Mouse (Mus musculus) cerebellum, postnatal 10 days (tissue): Measurements from ENCODE around the gene Trim10.
"Not testable (repeated sequence)": the region's sequence is repeated elsewhere in the genome, so short reads cannot be mapped to it uniquely, and the experiment has no call there.

ENCODE experiments used
- DNase-seq, 2 experiments: peaks; one replicate each; pipeline ENCODE4 v3.0.0; 2021; ENCODE audit warnings: mixed read lengths in 2 of 2

Trim10 gene

DNA sequence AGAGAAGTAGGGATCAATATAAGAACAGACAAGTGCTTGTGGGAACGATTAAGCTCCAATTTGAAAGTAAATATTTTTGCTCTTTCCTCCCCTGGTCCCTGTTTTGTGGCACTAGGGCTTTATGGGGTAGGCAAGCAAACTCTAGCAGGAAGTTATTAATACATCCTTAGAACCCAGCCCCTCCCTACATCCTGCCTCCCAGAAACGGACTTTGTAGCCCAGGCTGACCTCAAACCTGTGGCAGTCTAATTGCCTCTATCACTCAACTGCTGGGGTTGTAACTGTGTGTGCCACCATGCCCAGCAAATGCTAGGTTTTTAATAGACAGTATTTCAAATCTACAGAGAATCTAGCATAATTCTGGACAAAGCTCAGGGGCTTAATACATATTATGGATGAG is 7.7 kb upstream of the Trim10 start:
- no peak for DNase-seq

GRCm38 (mm10) chr17:36866719-36867527 is 2.5 kb upstream of the Trim10 start, which contains the start of gene Trim15:
Gene Trim15 (minus strand): TSS chr17:36867210.
- no peak for DNase-seq

DNA sequence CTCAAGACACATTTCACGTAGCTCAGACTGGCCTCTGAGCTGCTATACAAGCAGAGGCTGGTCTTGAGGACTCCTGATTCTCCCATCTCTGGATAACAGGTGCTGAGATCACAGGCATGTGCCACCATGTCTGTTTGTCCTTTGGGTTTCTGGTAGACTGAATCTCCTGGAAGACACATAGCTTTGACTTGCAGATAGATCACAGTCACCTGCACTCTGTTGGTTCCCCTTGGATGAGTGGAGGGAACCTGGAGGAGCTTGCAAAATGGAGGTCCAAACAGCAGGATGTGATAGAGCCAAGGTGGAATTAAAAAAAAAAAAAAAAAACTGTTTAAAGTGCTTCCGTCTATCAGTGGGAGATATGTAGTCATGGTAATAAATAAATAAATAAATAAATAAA is 538 bp upstream of the Trim10 start:
- DNase-seq = no peak

DNA sequence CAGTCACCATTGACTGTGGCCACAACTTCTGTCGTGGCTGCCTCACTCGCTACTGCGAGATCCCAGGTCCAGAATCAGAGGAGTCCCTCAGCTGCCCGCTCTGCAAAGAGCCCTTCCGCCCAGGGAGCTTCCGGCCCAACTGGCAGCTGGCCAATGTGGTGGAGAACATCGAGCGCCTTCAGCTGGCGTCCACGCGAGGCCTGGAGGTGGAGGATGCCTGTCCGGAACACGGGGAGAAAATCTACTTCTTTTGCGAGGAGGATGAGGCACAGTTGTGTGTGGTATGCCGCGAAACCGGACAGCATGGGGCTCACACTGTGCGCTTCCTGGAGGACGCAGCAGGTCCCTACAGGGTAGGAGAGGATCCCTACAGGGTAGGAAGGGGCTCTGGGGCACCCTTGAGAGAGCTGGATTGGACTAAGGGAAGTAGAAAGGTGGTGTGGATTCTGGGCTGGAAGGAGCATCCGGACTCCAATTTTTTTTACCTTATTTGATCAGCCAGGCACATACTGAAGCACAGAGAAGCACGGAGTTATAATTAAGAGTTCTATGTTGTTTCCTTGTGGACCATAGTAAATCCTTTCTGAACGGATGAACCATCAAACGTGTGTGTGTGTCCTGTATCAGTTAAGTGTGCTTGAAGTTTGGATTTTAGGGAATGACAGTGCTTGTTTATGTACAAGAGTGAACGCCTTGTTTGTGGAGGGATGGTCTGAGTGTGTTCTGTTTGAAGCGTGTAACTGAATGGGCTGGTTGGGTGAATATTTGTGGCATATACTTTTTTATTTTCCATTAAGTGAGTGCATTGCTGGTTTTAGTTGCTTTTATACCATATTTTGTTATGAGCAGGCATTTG is 809 bp downstream of the Trim10 start:
- DNase-seq = peak; percentile 61 to 64

GRCm38 (mm10) chr17:36874636-36875035 is 5.3 kb downstream of the Trim10 start:
- no peak for DNase-seq

GRCm38 (mm10) chr17:36883350-36883749 is 14.0 kb downstream of the Trim10 start:
- no peak for DNase-seq

DNA sequence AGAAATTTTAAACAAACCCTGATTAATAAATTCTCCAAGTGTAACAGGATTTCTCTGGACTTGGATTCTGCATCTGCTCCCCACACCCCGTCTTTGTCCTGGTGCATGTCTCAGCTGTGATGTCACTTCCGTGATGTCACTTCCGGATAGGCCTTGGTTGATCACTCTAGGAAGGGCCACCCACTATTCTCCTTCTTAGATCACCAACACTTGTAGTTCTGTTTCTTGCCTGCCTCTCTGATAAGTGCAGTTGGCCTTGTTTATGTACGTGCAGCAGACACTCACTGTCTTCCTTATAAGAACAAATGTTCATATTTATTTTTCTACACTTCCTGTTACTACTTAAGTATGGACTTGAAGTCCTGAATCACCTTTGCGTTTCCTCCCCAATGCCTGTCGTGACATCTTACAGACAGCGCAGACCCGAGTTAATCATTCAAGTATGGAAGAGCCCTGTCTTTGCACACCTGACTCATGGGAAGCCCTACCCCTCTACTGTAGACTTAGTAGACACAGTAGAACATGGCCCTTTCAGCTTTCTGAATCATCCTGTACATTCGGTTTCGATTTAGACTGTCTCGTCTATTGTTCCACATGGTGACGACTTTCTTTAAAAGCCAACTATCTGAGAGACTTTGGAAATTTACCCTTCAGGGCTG is 15.9 kb downstream of the Trim10 start:
- DNase-seq = no peak

DNA sequence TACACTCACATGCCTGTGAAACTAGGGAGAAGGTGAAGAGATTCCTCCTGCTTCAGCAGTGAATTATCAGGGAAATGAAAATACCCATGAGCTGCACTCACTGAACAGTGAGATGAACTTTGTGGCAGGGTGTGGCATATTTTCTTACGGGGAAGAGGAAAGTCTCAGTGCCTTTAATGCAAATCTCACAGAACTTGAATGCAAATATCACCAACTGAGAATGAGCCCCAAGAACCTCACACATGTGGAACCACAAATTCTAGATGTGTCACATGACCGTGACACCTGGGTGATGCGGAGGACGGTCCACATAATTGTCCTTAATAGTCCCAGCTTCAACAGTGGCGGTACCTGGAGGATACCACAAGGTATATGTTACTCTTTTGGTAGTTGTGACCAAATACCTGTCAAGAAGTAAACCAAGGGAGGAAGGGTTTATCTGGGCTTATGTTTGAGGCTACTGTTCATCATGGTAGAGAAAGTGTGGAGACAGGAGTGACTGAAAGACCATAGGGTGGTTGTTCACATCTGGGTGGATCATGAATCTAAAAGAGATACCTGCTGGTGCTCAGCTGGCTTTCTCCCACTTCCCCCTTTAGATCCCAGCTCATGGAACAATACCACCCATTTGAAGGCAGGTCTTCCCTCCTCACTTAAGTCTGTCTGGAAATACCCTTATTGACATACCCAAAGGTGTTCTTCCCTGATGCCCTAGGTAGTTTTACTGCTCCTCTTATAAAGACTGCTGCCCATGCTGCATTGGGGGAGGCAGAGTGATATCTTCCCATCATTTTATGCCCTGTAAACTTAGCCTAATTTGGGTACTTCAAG is 20.9 kb downstream of the Trim10 start, which contains the start of gene Trim40:
Trim40 (minus strand) TSS at position 51 of the 831 bp plus-strand sequence.
- no peak for DNase-seq

DNA sequence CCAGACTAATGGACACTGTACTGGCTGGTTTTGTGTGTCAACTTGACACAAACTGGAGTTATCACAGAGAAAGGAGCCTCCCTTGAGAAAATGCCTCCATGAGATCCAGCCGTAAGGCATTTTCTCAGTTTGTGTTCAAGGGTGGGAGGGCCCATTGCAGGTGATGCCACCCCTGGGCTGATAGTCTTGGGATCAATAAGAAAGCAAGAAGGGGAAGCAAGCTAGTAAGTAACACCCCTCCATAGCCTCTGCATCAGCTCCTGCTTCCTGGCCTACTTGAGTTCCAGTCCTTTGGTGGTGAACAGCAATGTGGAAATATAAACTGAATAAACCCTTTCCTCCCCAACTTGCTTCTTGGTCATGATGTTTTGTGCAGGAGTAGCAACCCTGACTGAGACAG is 22.1 kb downstream of the Trim10 start:
- not testable (repeated sequence) for DNase-seq

GRCm38 (mm10) chr17:36892362-36892761 is 23.0 kb downstream of the Trim10 start:
- DNase-seq = peak; percentile 66 to 67

DNA sequence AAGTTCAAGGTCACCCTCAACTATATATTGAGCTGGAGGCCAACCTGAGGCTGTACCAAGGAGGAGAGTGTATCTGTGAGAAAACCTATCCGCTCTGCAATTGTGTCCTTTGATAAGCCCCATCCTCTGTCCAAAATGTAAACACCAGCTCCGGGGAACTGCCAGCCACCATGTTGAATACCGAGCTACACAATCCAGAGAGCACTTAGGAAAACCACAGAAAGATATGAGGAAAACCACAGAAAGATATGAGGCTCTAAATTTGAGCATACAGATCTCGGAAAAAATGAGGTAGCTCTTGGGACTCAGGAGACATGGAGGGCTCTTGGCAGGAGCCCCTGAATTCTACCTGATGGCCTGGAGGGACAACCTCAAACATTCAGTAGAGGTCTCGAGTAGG is 24.0 kb downstream of the Trim10 start:
- DNase-seq = no peak

DNA sequence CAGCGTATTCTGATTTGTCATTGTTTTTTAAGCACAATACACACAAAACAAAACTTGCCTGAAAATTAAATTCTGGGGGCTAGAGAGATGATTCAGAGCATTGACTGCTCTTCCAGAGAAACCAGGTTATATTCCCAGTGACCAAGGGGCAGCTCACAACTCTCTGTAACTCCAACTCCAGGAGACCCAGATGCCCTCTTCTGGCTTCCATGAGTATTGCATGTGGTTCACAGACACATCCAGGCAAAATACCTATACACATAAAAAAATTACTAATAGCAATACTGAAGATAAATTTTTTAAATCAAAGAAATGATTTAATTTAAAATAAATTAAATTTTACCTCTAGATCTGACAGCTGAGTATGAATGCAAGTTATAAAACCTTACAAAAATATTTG is 27.2 kb downstream of the Trim10 start:
- DNase-seq = peak; percentile 66 to 76

- DNase-seq = no peak
Observed at GRCm38 (mm10) chr17:36897065-36897464, 27.7 kb downstream of the Trim10 start.

DNA sequence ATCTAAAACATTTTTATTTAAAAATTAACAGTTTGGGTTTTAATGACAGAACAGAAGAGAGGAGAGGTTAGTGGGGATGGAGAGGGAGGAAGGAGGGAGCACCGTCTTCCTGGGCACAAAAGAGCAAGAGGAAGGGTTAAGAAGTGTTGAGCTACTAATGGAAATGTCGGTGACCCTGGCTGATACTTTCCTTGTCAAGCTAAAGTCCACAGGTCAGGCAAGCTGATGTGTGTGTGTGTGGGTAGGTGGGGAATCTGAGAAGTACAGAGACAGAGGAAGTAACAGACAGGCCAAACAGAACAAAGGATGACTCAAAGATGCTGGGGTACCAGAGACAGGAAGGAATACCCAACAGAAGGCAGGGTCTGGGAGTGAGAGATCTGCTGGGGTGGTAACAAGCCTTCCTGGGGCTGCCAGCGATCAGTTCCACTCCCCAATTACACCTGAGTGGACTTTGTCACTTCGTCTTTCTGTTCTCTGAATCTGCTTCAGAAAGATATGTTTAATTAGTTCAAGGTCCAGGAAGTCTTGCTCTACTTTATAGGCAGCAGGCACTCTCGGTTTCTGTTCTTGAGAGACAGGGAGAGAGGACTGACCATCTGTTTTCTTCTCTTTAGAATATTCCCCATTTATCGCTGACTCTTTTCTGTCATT is 28.3 kb downstream of the Trim10 start, which contains the start of gene Trim31:
Trim31 (plus strand) TSS at position 567 of the 654 bp plus-strand sequence.
- DNase-seq = no peak

DNA sequence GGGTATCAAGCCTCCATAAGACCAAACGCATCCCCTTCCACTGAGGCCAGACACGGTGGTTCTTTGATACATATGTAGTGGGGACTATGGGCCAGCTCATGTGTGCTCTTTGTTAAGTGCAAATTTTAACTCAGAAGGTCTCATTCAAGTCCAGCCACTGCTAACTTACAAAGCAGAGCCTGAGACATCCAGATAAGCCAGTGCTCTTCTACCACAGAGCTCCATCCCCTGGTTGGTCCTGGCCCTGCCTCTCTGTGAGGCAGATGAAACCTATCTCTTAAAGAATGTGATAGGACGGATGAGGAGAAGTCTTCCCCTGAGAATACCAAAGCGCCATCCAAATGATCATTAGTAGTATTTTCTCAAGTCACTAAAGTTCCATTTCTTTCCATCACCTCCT is 30.0 kb downstream of the Trim10 start:
- DNase-seq = no peak

- peak in 1 of 2 experiments; percentile 10 for DNase-seq
Observed at GRCm38 (mm10) chr17:36900001-36900400, 30.6 kb downstream of the Trim10 start.

- peak; percentile 6 to 12 for DNase-seq
Observed at GRCm38 (mm10) chr17:36900691-36901090, 31.3 kb downstream of the Trim10 start.

GRCm38 (mm10) chr17:36903651-36904050 is 34.3 kb downstream of the Trim10 start:
- DNase-seq = no peak

DNA sequence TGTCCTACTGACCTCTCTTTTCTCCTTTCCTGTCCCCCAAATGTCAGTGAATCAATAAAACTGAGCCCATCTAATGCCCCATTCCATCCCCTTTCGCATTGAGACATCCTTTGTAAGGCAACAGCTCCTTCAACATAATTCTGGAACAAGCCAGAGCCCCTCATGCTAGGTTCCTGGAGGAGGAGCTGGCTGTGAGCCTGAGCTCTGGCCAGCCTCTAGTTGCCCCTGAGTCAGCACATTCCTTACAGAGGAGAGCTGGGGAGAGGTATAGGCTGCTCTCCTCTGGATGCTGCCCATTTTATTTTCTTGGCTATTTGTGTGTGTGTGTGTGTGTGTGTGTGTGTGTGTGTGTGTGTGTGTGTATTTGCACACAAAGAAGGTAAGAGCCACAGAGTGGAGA is 38.9 kb downstream of the Trim10 start:
- DNase-seq = no peak

DNA sequence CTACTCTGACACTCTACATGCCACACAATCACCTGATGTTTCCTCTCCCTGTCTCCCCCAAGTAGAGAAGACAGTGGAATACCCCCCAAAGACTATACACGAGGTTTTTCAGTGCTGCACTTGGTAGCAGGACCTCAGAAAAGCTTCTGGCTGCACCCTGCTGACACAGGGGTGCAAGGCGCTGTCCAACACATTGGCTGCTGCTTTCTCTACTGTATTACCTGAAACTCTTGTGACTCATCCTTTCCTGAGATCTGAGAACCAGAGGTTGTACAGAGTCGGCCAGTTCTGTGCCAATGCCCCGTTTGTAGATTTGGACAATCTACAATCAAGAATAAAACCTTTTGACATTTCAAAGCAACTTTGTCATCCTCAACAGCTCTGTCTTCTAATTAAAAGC is 40.4 kb downstream of the Trim10 start:
- DNase-seq = no peak

- no peak for DNase-seq
Observed at GRCm38 (mm10) chr17:36912031-36912430, 42.7 kb downstream of the Trim10 start.

DNA sequence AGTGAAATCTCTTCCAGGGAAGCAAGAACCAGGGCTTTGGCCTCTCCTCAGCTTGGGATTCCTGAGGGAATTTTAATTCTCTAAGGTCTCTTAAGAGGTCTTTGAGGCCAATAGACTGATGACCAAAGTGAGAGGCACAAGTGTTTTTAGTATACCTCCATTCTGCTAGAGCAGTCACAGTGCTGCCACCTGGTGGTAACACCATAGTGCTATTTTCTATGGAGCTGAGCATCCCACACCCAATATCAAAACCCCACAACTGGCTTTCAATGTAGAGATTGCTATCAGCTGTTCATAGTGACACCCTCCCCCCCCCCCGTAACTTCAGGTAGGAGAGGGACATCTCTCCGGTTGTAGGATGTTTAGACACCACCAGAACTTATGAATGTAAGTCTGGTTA is 44.7 kb downstream of the Trim10 start:
- peak; percentile 91 to 94 for DNase-seq
